Mouse (Mus musculus): ENCODE data around the gene Mov10l1.
A peak's percentile ranks its signal among the peaks of the same experiment; 100 is the strongest.

GRCm38 (mm10) chr15:88999124-88999523 lies 16.4 kb downstream of the Mov10l1 start:
- peak; percentile 42 for TF ChIP-seq CTCF (IDR thresholded peaks at IDR 0.05; ENCODE audit: extremely low read depth, insufficient read depth, low read length)
- TF ChIP-seq POLR2A (IDR thresholded peaks at IDR 0.05; ENCODE audit: extremely low read depth, insufficient read depth, low read length) = no peak
